16 mouse cellular contexts compared by ENCODE assay signal in the genomic region with DNA sequence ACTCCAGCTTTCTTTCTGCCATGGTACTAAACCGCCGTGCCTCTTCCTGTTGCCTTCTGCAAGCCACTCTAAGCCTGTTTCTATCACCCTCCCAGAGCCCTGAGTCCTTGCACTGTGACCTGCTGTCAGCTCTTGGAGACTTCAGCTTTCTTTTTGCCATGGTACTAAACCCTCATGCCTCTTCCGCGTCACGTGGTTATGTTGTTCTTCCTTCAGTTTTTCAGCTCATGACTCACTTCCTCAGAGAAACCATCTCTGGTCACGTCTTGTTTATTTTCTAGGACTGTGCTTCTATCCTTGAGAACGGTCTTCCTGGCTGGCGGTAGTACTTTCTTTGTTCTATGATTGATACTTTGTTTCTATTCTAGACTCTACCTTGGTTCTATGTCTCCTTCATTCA.
A peak's percentile ranks its signal among the peaks of the same experiment; 100 is the strongest.
DNase-seq lines count a peak whose midpoint lies in the region; ATAC-seq and TF ChIP-seq lines count a peak whose summit lies in the region.
"Had no signal": no experiment of that assay in that cellular context is flagged by ENCODE, and none has a peak within 500 bp of the region (broad histone marks: within the 10 kb centered on the region; RNA-seq: fewer than 3 reads in every experiment).

No protein-coding gene starts in this region.

- DNase-seq in 416B (ENCODE audit: low read depth): peak; percentile 69
- no peak for DNase-seq in cerebellum, postnatal 36 days
- no peak for DNase-seq in B cell, adult 2 months
- DNase-seq: cerebellum, adult 9-10 months; heart, adult 18-20 months; kidney, adult 2 months; kidney, postnatal 36 days; layer of hippocampus, adult 9-11 months; spleen, adult 18-20 months had no signal

- peak overlapping the region; percentile 85 for H3K27ac ChIP-seq in hindbrain, embryonic 12.5 days
- peak overlapping the region; percentile 85 for H3K27ac ChIP-seq in midbrain, embryonic 13.5 days
- H3K27ac ChIP-seq: limb, embryonic 13.5 days; liver, embryonic 14.5 days; stomach, embryonic 15.5 days had no signal

- no peak for ATAC-seq in hindbrain, embryonic 12.5 days (ENCODE audit: low FRiP score)
- ATAC-seq in midbrain, embryonic 13.5 days: no peak
- ATAC-seq in granulocyte monocyte progenitor cell, adult 5-6 weeks (replicated peaks; ENCODE audit: poor library complexity, severe bottlenecking): no peak

- no peak overlapping the region for H3K4me3 ChIP-seq in C2C12 (ENCODE audit: insufficient read depth, poor library complexity, severe bottlenecking)
- no peak overlapping the region for H3K4me3 ChIP-seq in hindbrain, embryonic 12.5 days
- H3K4me3 ChIP-seq in midbrain, embryonic 13.5 days (replicated peaks): no peak overlapping the region
- H3K4me3 ChIP-seq: limb, embryonic 13.5 days; stomach, embryonic 15.5 days had no signal

- no peaks in the 10 kb centered on the region for H3K27me3 ChIP-seq in C2C12 (ENCODE audit: control insufficient read depth, insufficient read depth, insufficient read length)
- H3K27me3 ChIP-seq in hindbrain, embryonic 12.5 days: no peaks in the 10 kb centered on the region
- no peaks in the 10 kb centered on the region for H3K27me3 ChIP-seq in midbrain, embryonic 13.5 days
- H3K27me3 ChIP-seq: limb, embryonic 13.5 days; stomach, embryonic 15.5 days had no signal

- TF ChIP-seq CTCF in C2C12 (IDR thresholded peaks at IDR 0.05; ENCODE audit: control insufficient read depth, insufficient read depth, insufficient read length): no peak

- peaks cover 35% of the 10 kb centered on the region for H3K4me1 ChIP-seq in hindbrain, embryonic 12.5 days
- H3K4me1 ChIP-seq in midbrain, embryonic 13.5 days (replicated peaks): peaks cover 53% of the 10 kb centered on the region
- H3K4me1 ChIP-seq: stomach, embryonic 15.5 days had no signal

- 54% methylated on average over 8 of the region's 8 CpGs for WGBS in hindbrain, embryonic 12.5 days
- WGBS in midbrain, embryonic 13.5 days: 53% methylated on average over 8 of the region's 8 CpGs

- no peaks in the 10 kb centered on the region for H3K79me3 ChIP-seq in C2C12 (ENCODE audit: low read depth)

- H3K79me2 ChIP-seq in C2C12 (ENCODE audit: control insufficient read depth, insufficient read depth): no peaks in the 10 kb centered on the region

- H3ac ChIP-seq in C2C12 (ENCODE audit: control insufficient read depth, insufficient read length, low read depth): no peak overlapping the region

- H3K36me3 ChIP-seq in C2C12 (ENCODE audit: control insufficient read depth, insufficient read depth): no peaks in the 10 kb centered on the region
- no peaks in the 10 kb centered on the region for H3K36me3 ChIP-seq in hindbrain, embryonic 12.5 days
- no peaks in the 10 kb centered on the region for H3K36me3 ChIP-seq in midbrain, embryonic 13.5 days
- H3K36me3 ChIP-seq: limb, embryonic 13.5 days; stomach, embryonic 15.5 days had no signal

- no peak overlapping the region for H3K9ac ChIP-seq in hindbrain, embryonic 12.5 days
- H3K9ac ChIP-seq in midbrain, embryonic 13.5 days (replicated peaks): no peak overlapping the region
- H3K9ac ChIP-seq: limb, embryonic 13.5 days; liver, embryonic 14.5 days; stomach, embryonic 15.5 days had no signal

- no peaks in the 10 kb centered on the region for H3K9me3 ChIP-seq in hindbrain, embryonic 12.5 days (replicated peaks)
- no peaks in the 10 kb centered on the region for H3K9me3 ChIP-seq in midbrain, embryonic 13.5 days
- H3K9me3 ChIP-seq: limb, embryonic 13.5 days; stomach, embryonic 15.5 days had no signal

- no peak overlapping the region for H3K4me2 ChIP-seq in hindbrain, embryonic 12.5 days (replicated peaks)
- H3K4me2 ChIP-seq in midbrain, embryonic 13.5 days (replicated peaks): 0 out of 2 replicates have a peak overlapping the region, but pooled peaks have one; percentile 36
- H3K4me2 ChIP-seq: limb, embryonic 13.5 days; stomach, embryonic 15.5 days had no signal

TF ChIP-seq in C2C12, 6 proteins besides CTCF, POLR2A, EP300 and RAD21:
- no peak for TF ChIP-seq FOSL1 (IDR thresholded peaks at IDR 0.05; ENCODE audit: insufficient read depth, low read length, poor library complexity, severe bottlenecking)
- TF ChIP-seq USF1 (IDR thresholded peaks at IDR 0.05; ENCODE audit: low read depth): peak; percentile 36
